Mouse (Mus musculus): ENCODE measurements around the gene Haus2.

DNA sequence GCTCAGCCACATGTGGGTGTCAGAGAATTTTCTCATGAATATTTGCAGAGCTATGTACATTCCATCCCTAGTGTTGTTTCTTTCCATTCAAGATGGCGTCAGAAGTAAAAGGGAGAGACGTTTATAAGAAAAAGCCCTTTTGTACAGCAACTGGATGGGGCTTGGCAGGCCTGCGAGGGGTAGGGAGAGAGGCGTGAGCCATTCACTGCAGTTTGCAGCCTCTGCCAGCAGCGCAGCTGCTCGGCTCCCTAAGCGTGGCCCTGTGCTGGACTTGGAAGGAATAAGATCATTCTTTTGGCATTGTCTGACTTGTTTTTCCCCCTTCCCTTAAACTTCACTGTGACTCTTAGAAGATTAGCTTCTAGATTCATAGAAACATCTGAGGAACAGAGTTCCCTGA is 34.7 kb downstream of the Haus2 start:
- TF ChIP-seq POLR2A (IDR thresholded peaks at IDR 0.05; ENCODE audit: insufficient read depth, low read depth, low read length) (no peak), CTCF (IDR thresholded peaks at IDR 0.05; ENCODE audit: insufficient read depth, low read depth, low read length) (no peak)
